Mouse (Mus musculus) CH12.LX (cell line): Measurements from ENCODE around the gene Zfp784.

Source experiments
- CTCF ChIP-seq, 2 experiments: IDR thresholded peaks in 1 of 2; conservative IDR thresholded peaks in 1 of 2; 2 replicates each; pipeline ENCODE4 v1.5.1; 2011 to 2012; ENCODE audit warnings: low read depth in 2 of 2, low read length in 2 of 2, improper control_type of control experiment in 1 of 2, inconsistent platforms in 1 of 2, mild to moderate bottlenecking in 1 of 2, moderate library complexity in 1 of 2
- E2F4 ChIP-seq: IDR thresholded peaks from 2 replicates; pipeline ENCODE4 v1.6.1; 2011; ENCODE audit warnings: low read depth, low read length, improper control_type of control experiment; ENCODE audit not compliant: insufficient replicate concordance
- ELF1 ChIP-seq: IDR thresholded peaks from 2 replicates; pipeline ENCODE4 v1.6.1; 2014; ENCODE audit warnings: low read depth, mild to moderate bottlenecking, inconsistent platforms, low read length, improper control_type of control experiment
- EP300 ChIP-seq: IDR thresholded peaks from 2 replicates; pipeline ENCODE4 v1.6.1; 2011; ENCODE audit warnings: low read length, improper control_type of control experiment
- GABPA ChIP-seq: IDR thresholded peaks from 2 replicates; pipeline ENCODE4 v1.6.1; 2012; ENCODE audit warnings: low read depth, low read length, improper control_type of control experiment, inconsistent platforms; ENCODE audit not compliant: insufficient replicate concordance
- MXI1 ChIP-seq: IDR thresholded peaks from 2 replicates; pipeline ENCODE4 v1.6.1; 2011; ENCODE audit warnings: mild to moderate bottlenecking, low read depth, low read length, improper control_type of control experiment
- PAX5 ChIP-seq: IDR thresholded peaks from 2 replicates; pipeline ENCODE4 v1.6.1; 2012; ENCODE audit warnings: low read length, inconsistent platforms, mixed read lengths
- POLR2A ChIP-seq: IDR thresholded peaks from 2 replicates; pipeline ENCODE4 v1.6.1; 2011; ENCODE audit warnings: low read depth, mild to moderate bottlenecking, improper control_type of control experiment, low read length
- POLR2AphosphoS2 ChIP-seq: IDR thresholded peaks from 2 replicates; pipeline ENCODE4 v1.6.1; 2011; ENCODE audit warnings: low read depth, low read length, improper control_type of control experiment
- RAD21 ChIP-seq: IDR thresholded peaks from 2 replicates; pipeline ENCODE4 v1.6.1; 2011; ENCODE audit warnings: low read depth, mild to moderate bottlenecking, low read length, improper control_type of control experiment, moderate library complexity
- RCOR1 ChIP-seq: conservative IDR thresholded peaks from 2 replicates; pipeline ENCODE4 v1.6.1; 2012; ENCODE audit warnings: low read depth, mild to moderate bottlenecking, inconsistent platforms, low read length, improper control_type of control experiment
- USF2 ChIP-seq: conservative IDR thresholded peaks from 2 replicates; pipeline ENCODE4 v1.6.1; 2011; ENCODE audit warnings: low read depth, low read length, improper control_type of control experiment
- ZC3H11A ChIP-seq: IDR thresholded peaks from 2 replicates; pipeline ENCODE4 v1.6.1; 2012; ENCODE audit warnings: low read depth, mild to moderate bottlenecking, inconsistent platforms, low read length, improper control_type of control experiment
- ZKSCAN1 ChIP-seq: IDR thresholded peaks from 2 replicates; pipeline ENCODE4 v1.6.1; 2012; ENCODE audit warnings: low read depth, inconsistent platforms, low read length, improper control_type of control experiment, borderline replicate concordance

GRCm38 (mm10) chr7:5029543-5029942 lies 8.7 kb downstream of the Zfp784 start:
- TF ChIP-seq EP300 (no peak), E2F4 (no peak), CTCF (conservative IDR thresholded peaks at IDR 0.05 in 1 of 2, IDR thresholded peaks at IDR 0.05 in 1 of 2; ENCODE audit: low read depth in 2 of 2, low read length in 2 of 2) (no peak), ZKSCAN1 (no peak), RCOR1 (no peak), ELF1 (no peak), POLR2AphosphoS2 (no peak), USF2 (no peak), ZC3H11A (no peak), POLR2A (no peak), RAD21 (no peak), GABPA (no peak), MXI1 (no peak), PAX5 (no peak)
